Mouse (Mus musculus) CH12.LX (cell line): ENCODE data around the gene Cntln. TPM values are rescaled to one million over a fixed set of nuclear protein-coding genes. Genes with fewer than 3 reads are reported as not detected.

Source experiments
- DNase-seq: peaks from one replicate; pipeline ENCODE4 v3.0.0-alpha.2; 2013; ENCODE audit errors: extremely low read depth
- H3K27ac ChIP-seq: 2 replicates; pipeline ENCODE4 v1.5.1; 2012; ENCODE audit warnings: low read depth, mild to moderate bottlenecking, control low read depth, moderate library complexity; ENCODE audit not compliant: insufficient read depth
- H3K27me3 ChIP-seq: replicated peaks from 2 replicates; pipeline ENCODE3; 2012; ENCODE audit warnings: inconsistent platforms
- H3K36me3 ChIP-seq, 2 experiments: replicated peaks in 1 of 2; 2 replicates each; pipeline versions ENCODE3 to v1.6.1; 2012; ENCODE audit warnings: inconsistent platforms in 1 of 2, low read length in 1 of 2, mild to moderate bottlenecking in 1 of 2, mixed read lengths in 1 of 2, moderate library complexity in 1 of 2; ENCODE audit not compliant: control insufficient read depth in 1 of 2, insufficient read depth in 1 of 2
- H3K4me1 ChIP-seq, 2 experiments: 2 replicates each; pipeline ENCODE4 v1.6.1; 2012; ENCODE audit warnings: inconsistent platforms in 1 of 2, moderate library complexity in 1 of 2; ENCODE audit not compliant: insufficient read depth in 2 of 2, control insufficient read depth in 1 of 2
- H3K4me2 ChIP-seq: 2 replicates; pipeline ENCODE4 v1.6.1; 2012; ENCODE audit warnings: low read depth, mild to moderate bottlenecking, control low read depth; ENCODE audit not compliant: poor library complexity, insufficient read depth, severe bottlenecking
- H3K4me3 ChIP-seq, 3 experiments: fragments of 150-350 bp in 1 of 3; sonication (generic) in 1 of 3; replicated peaks in 1 of 3; 2 replicates each; pipeline versions ENCODE3 to v1.5.1; 2011 to 2012; ENCODE audit warnings: low read depth in 2 of 3, low read length in 2 of 3, mild to moderate bottlenecking in 2 of 3, moderate library complexity in 2 of 3, control low read depth in 1 of 3, improper control_type of control experiment in 1 of 3, inconsistent platforms in 1 of 3, mixed read lengths in 1 of 3; ENCODE audit not compliant: poor library complexity in 1 of 3
- H3K79me2 ChIP-seq: replicated peaks from 2 replicates; pipeline ENCODE4 v1.6.1; 2012; ENCODE audit warnings: mild to moderate bottlenecking, moderate library complexity; ENCODE audit not compliant: control insufficient read depth, poor library complexity, insufficient read depth, severe bottlenecking; ENCODE audit errors: extremely low read depth
- H3K9ac ChIP-seq: 2 replicates; pipeline ENCODE4 v1.6.1; 2012; ENCODE audit warnings: low read depth, mild to moderate bottlenecking, control low read depth, moderate library complexity; ENCODE audit not compliant: insufficient read depth
- H3K9me3 ChIP-seq: replicated peaks from 2 replicates; pipeline ENCODE3; 2012; ENCODE audit warnings: low read length, inconsistent platforms, mixed read lengths
- CHD2 ChIP-seq: IDR thresholded peaks from 2 replicates; pipeline ENCODE4 v1.6.1; 2011; ENCODE audit warnings: low read length, improper control_type of control experiment
- ELF1 ChIP-seq: IDR thresholded peaks from 2 replicates; pipeline ENCODE4 v1.6.1; 2014; ENCODE audit warnings: low read depth, mild to moderate bottlenecking, inconsistent platforms, low read length, improper control_type of control experiment
- HCFC1 ChIP-seq: IDR thresholded peaks from 2 replicates; pipeline ENCODE4 v1.6.1; 2012; ENCODE audit warnings: low read depth, mild to moderate bottlenecking, inconsistent platforms, low read length, improper control_type of control experiment
- IRF4 ChIP-seq: IDR thresholded peaks from 2 replicates; pipeline ENCODE4 v1.6.1; 2014; ENCODE audit warnings: low read depth, mild to moderate bottlenecking, inconsistent platforms, low read length, improper control_type of control experiment
- JUN ChIP-seq: IDR thresholded peaks from 2 replicates; pipeline ENCODE4 v1.6.1; 2011; ENCODE audit warnings: low read depth, mild to moderate bottlenecking, low read length, improper control_type of control experiment, moderate library complexity; ENCODE audit not compliant: insufficient read depth
- KAT2A ChIP-seq: IDR thresholded peaks from 2 replicates; pipeline ENCODE4 v1.6.1; 2012; ENCODE audit warnings: low read length, improper control_type of control experiment, inconsistent platforms; ENCODE audit not compliant: insufficient replicate concordance
- MAX ChIP-seq: IDR thresholded peaks from 2 replicates; pipeline ENCODE4 v1.6.1; 2011; ENCODE audit warnings: low read length, improper control_type of control experiment
- MEF2A ChIP-seq: IDR thresholded peaks from 2 replicates; pipeline ENCODE4 v1.6.1; 2014; ENCODE audit warnings: low read depth, mild to moderate bottlenecking, inconsistent platforms, low read length, improper control_type of control experiment, borderline replicate concordance
- MXI1 ChIP-seq: IDR thresholded peaks from 2 replicates; pipeline ENCODE4 v1.6.1; 2011; ENCODE audit warnings: mild to moderate bottlenecking, low read depth, low read length, improper control_type of control experiment
- NRF1 ChIP-seq: IDR thresholded peaks from 2 replicates; pipeline ENCODE4 v1.6.1; 2014; ENCODE audit warnings: low read depth, mild to moderate bottlenecking, inconsistent platforms, low read length, improper control_type of control experiment, moderate library complexity
- POLR2A ChIP-seq: IDR thresholded peaks from 2 replicates; pipeline ENCODE4 v1.6.1; 2011; ENCODE audit warnings: low read depth, mild to moderate bottlenecking, improper control_type of control experiment, low read length
- RCOR1 ChIP-seq: conservative IDR thresholded peaks from 2 replicates; pipeline ENCODE4 v1.6.1; 2012; ENCODE audit warnings: low read depth, mild to moderate bottlenecking, inconsistent platforms, low read length, improper control_type of control experiment
- SMC3 ChIP-seq: IDR thresholded peaks from 2 replicates; pipeline ENCODE4 v1.6.1; 2011; ENCODE audit warnings: low read depth, low read length, improper control_type of control experiment
- TBP ChIP-seq: conservative IDR thresholded peaks from 2 replicates; pipeline ENCODE4 v1.6.1; 2011; ENCODE audit warnings: low read depth, low read length, improper control_type of control experiment
- TCF12 ChIP-seq: IDR thresholded peaks from 2 replicates; pipeline ENCODE4 v1.6.1; 2014; ENCODE audit warnings: low read depth, mild to moderate bottlenecking, inconsistent platforms, low read length, improper control_type of control experiment
- UBTF ChIP-seq: IDR thresholded peaks from 2 replicates; pipeline ENCODE4 v1.6.1; 2012; ENCODE audit warnings: low read depth, mild to moderate bottlenecking, inconsistent platforms, low read length, improper control_type of control experiment, moderate library complexity
- USF1 ChIP-seq: IDR thresholded peaks from 2 replicates; pipeline ENCODE4 v1.6.1; 2014; ENCODE audit warnings: low read depth, mild to moderate bottlenecking, inconsistent platforms, low read length, improper control_type of control experiment
- USF2 ChIP-seq: conservative IDR thresholded peaks from 2 replicates; pipeline ENCODE4 v1.6.1; 2011; ENCODE audit warnings: low read depth, low read length, improper control_type of control experiment
- ZKSCAN1 ChIP-seq: IDR thresholded peaks from 2 replicates; pipeline ENCODE4 v1.6.1; 2012; ENCODE audit warnings: low read depth, inconsistent platforms, low read length, improper control_type of control experiment, borderline replicate concordance
- ZNF384 ChIP-seq: IDR thresholded peaks from 2 replicates; pipeline ENCODE4 v1.6.1; 2012; ENCODE audit warnings: low read depth, low read length, improper control_type of control experiment, inconsistent platforms
- dilution Hi-C: fragments of 300-500 bp; cut with MboI; formaldehyde crosslinking; loops from 2 replicates; pipeline ENCODE4 v1.14.3; 2020; ENCODE audit warnings: low sequenced_read_pairs; ENCODE audit not compliant: extremely low pct_unique_long_range_greater_than_20kb, extremely low pct_ligation_motif_present
- in situ Hi-C: fragments of 300-500 bp; cut with MboI; formaldehyde crosslinking; loops from 3 replicates; pipeline ENCODE4 v1.14.3; 2019; ENCODE audit warnings: low sequenced_read_pairs, low pct_ligation_motif_present, low pct_unique_long_range_greater_than_20kb, mixed read lengths
- polyA plus RNA-seq: library from polyadenylated mRNA; unstranded; fragments of >175 nt; gene quantifications from 2 replicates; pipeline ENCODE4 v1.2.1, GENCODE M21; 2012; ENCODE audit warnings: low read depth; ENCODE audit not compliant: insufficient read length
- total RNA-seq, 2 experiments: library from RNA; depleted of rRNA; stranded (reverse); fragments of 300-350 nt in 1 of 2; fragments of >200 nt in 1 of 2; gene quantifications; 2 replicates each; pipeline ENCODE4 v1.2.3; 2012 to 2014

Cntln gene
- total and polyA plus RNA-seq, 3 experiments = not detected

DNA sequence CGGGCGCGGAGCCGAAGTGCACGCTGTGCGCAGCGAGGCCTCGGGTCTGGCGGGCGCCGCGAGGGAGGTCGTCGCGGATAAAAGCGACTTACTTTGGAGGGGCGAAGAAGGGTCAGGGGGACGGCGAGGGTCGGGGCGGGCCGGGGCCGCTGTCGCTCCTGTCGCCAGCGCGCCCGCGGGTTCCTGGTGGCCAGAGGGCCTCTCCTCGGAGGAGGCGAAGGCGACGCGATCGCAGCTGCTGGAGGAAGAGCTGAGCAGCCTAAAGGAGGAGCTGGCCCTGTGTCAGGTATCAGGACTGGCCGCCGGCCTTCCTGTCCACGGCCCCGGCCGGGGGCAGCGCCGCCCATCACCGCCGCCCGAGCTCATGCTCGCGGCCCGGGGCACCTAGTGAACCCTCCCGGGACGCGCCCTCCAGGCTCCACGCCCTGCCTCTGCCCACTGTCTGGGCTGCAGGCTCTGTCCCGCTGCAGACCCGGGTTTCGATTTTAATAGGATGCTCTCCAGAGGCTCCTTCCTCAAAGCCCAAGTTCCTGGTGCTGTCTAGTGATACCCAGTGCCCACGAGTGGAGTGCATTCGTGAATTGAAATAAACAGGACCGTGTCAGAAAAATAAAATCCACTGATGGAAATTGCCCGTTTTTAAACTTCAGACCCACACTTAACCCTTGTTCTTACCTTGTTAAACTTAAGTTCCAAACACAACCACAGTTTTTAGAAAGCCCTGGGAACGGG, 596 bp downstream of the Cntln start:
- H3K79me2 ChIP-seq = no peaks in the 10 kb centered on the region
- TF ChIP-seq USF1 (no peak), UBTF (no peak), MEF2A (no peak), USF2 (no peak), MXI1 (no peak), ELF1 (no peak), ZKSCAN1 (no peak), HCFC1 (no peak), MAX (no peak), POLR2A (no peak), KAT2A (no peak), JUN (no peak), RCOR1 (no peak), ZNF384 (no peak), TCF12 (no peak), SMC3 (no peak), CHD2 (no peak)
- no peaks in the 10 kb centered on the region for H3K27me3 ChIP-seq
- H3K4me2 ChIP-seq = no peak overlapping the region
- DNase-seq = no peak
- in situ Hi-C loops (no loop called here), dilution Hi-C loops (no loop called here)
- H3K4me1 ChIP-seq = no peaks in the 10 kb centered on the region
- no peaks in the 10 kb centered on the region for H3K36me3 ChIP-seq
- no peak overlapping the region for H3K4me3 ChIP-seq
- H3K9me3 ChIP-seq = peaks cover 52% of the 10 kb centered on the region
- H3K27ac ChIP-seq = no peak overlapping the region
- H3K9ac ChIP-seq = no peak overlapping the region

DNA sequence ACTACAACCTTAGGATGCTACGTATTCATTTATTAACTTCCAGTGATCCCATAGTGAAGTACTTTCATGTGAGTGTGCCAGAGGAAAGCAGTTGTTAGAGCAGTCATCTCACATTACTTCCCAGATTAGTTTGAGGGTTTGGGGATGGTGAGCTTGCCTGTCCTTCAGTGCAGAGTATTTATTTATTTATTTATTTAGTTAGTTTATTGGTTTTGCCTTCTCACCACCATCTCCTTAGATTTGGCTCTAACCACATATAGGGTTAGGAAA, 1.1 kb downstream of the Cntln start:
- Histone ChIP-seq H3K9me3 (peaks cover 49% of the 10 kb centered on the region), H3K36me3 (no peaks in the 10 kb centered on the region), H3K4me3 (no peak overlapping the region), H3K4me1 (no peaks in the 10 kb centered on the region), H3K9ac (no peak overlapping the region), H3K27ac (no peak overlapping the region), H3K79me2 (no peaks in the 10 kb centered on the region), H3K27me3 (no peaks in the 10 kb centered on the region), H3K4me2 (no peak overlapping the region)
- in situ Hi-C loops (no loop called here), dilution Hi-C loops (no loop called here)
- no peak for DNase-seq
- TF ChIP-seq IRF4 = no peak
- TF ChIP-seq MXI1 = no peak
- no peak for TF ChIP-seq TCF12
- TF ChIP-seq TBP = no peak
- TF ChIP-seq ZNF384 = no peak
- no peak for TF ChIP-seq UBTF
- no peak for TF ChIP-seq CHD2
- TF ChIP-seq NRF1 = no peak
